Mouse (Mus musculus) testis, adult 2 months (tissue): ENCODE data around the gene Zfp444. TPM values are rescaled to one million over a fixed set of nuclear protein-coding genes. Genes with fewer than 3 reads are reported as not detected.
A peak's percentile ranks its signal among the peaks of the same experiment; 100 is the strongest.
"Not testable (repeated sequence)": the region's sequence is repeated elsewhere in the genome, so short reads cannot be mapped to it uniquely, and the experiment has no call there.

Source experiments
- H3K27ac ChIP-seq: fragments of 200-500 bp; 2 replicates; pipeline ENCODE4 v1.5.1; 2012; ENCODE audit warnings: low read depth, low read length; ENCODE audit not compliant: control insufficient read depth, insufficient read depth
- H3K27me3 ChIP-seq: fragments of 200-500 bp; 2 replicates; pipeline ENCODE4 v1.6.1; 2012; ENCODE audit warnings: mild to moderate bottlenecking, low read length, moderate library complexity; ENCODE audit not compliant: control insufficient read depth, insufficient read depth
- H3K36me3 ChIP-seq: fragments of 200-500 bp; 2 replicates; pipeline ENCODE4 v1.6.1; 2012; ENCODE audit warnings: mild to moderate bottlenecking, low read length; ENCODE audit not compliant: control insufficient read depth, insufficient read depth
- H3K4me1 ChIP-seq: fragments of 200-500 bp; 2 replicates; pipeline ENCODE4 v1.6.1; 2012; ENCODE audit warnings: low read length; ENCODE audit not compliant: control insufficient read depth, insufficient read depth
- H3K4me3 ChIP-seq: fragments of 200-500 bp; 2 replicates; pipeline ENCODE4 v1.5.1; 2012; ENCODE audit warnings: low read depth, mild to moderate bottlenecking, low read length, moderate library complexity, mixed read lengths; ENCODE audit not compliant: control insufficient read depth
- CTCF ChIP-seq: fragments of 200-500 bp; IDR thresholded peaks from 2 replicates; pipeline ENCODE4 v1.5.1; 2012; ENCODE audit warnings: low read depth, mild to moderate bottlenecking, inconsistent platforms, low read length, moderate library complexity; ENCODE audit not compliant: control insufficient read depth, insufficient read depth, insufficient replicate concordance
- POLR2A ChIP-seq: fragments of 200-500 bp; IDR thresholded peaks from 2 replicates; pipeline ENCODE4 v1.6.1; 2012; ENCODE audit warnings: low read depth, mild to moderate bottlenecking, inconsistent platforms, low read length, moderate library complexity; ENCODE audit not compliant: control insufficient read depth
- polyA plus RNA-seq: library from polyadenylated mRNA; depleted of rRNA; stranded (reverse); fragments of >200 nt; gene quantifications from 2 replicates; pipeline ENCODE4 v1.2.3, GENCODE M21; 2012

Gene Zfp444
- polyA plus RNA-seq, 1 experiment: 21.6 TPM

GRCm38 (mm10) chr7:6162172-6162571, 9.9 kb upstream of the Zfp444 start:
- H3K27me3 ChIP-seq: no peaks in the 10 kb centered on the region
- TF ChIP-seq CTCF (no peak), POLR2A (no peak)
- no peaks in the 10 kb centered on the region for H3K36me3 ChIP-seq
- H3K27ac ChIP-seq: no peak overlapping the region
- no peak overlapping the region for H3K4me3 ChIP-seq
- peaks cover 3% of the 10 kb centered on the region; the same call in 1 of the 2 replicates for H3K4me1 ChIP-seq

GRCm38 (mm10) chr7:6164671-6165070, 7.4 kb upstream of the Zfp444 start:
- Histone ChIP-seq H3K4me1 (0 out of 2 replicates have a peak, but pooled peaks cover 2% of the 10 kb centered on the region), H3K27ac (no peak overlapping the region; the same call in 1 of the 2 replicates), H3K27me3 (no peaks in the 10 kb centered on the region), H3K4me3 (no peak overlapping the region), H3K36me3 (no peaks in the 10 kb centered on the region)
- TF ChIP-seq POLR2A: no peak
- TF ChIP-seq CTCF: no peak

- Histone ChIP-seq H3K36me3 (no peaks in the 10 kb centered on the region), H3K4me1 (peaks cover 4% of the 10 kb centered on the region), H3K4me3 (peak overlapping the region; percentile 28), H3K27ac (no peak overlapping the region), H3K27me3 (no peaks in the 10 kb centered on the region)
- no peak for TF ChIP-seq CTCF
- TF ChIP-seq POLR2A: no peak
Observed at GRCm38 (mm10) chr7:6169403-6169802, 2.6 kb upstream of the Zfp444 start.

- Histone ChIP-seq H3K36me3 (no peaks in the 10 kb centered on the region), H3K27me3 (no peaks in the 10 kb centered on the region), H3K27ac (peak overlapping the region; percentile 57), H3K4me3 (peak overlapping the region; percentile 90), H3K4me1 (peaks cover 4% of the 10 kb centered on the region)
- TF ChIP-seq POLR2A (no peak), CTCF (no peak)
Observed at GRCm38 (mm10) chr7:6170391-6170790, 1.6 kb upstream of the Zfp444 start.

- Histone ChIP-seq H3K36me3 (no peaks in the 10 kb centered on the region), H3K4me1 (peaks cover 4% of the 10 kb centered on the region), H3K27me3 (no peaks in the 10 kb centered on the region), H3K27ac (peak overlapping the region; percentile 92; the same call in 1 of the 2 replicates), H3K4me3 (peak overlapping the region; percentile 90; the same call in 1 of the 2 replicates)
- no peak for TF ChIP-seq POLR2A
- TF ChIP-seq CTCF: no peak
Observed at GRCm38 (mm10) chr7:6170871-6171270, 1.2 kb upstream of the Zfp444 start.

GRCm38 (mm10) chr7:6171444-6172005, 501 bp upstream of the Zfp444 start:
- H3K4me3 ChIP-seq: peak overlapping the region; percentile 90
- TF ChIP-seq CTCF: peak; percentile 44; the same call in 1 of the 2 replicates
- 0 out of 2 replicates have a peak, but pooled peaks have one; percentile 33 for TF ChIP-seq POLR2A
- H3K4me1 ChIP-seq: peaks cover 4% of the 10 kb centered on the region
- H3K36me3 ChIP-seq: no peaks in the 10 kb centered on the region
- no peaks in the 10 kb centered on the region for H3K27me3 ChIP-seq
- H3K27ac ChIP-seq: peak overlapping the region; percentile 92

GRCm38 (mm10) chr7:6172674-6173244, 733 bp downstream of the Zfp444 start:
- peaks cover 4% of the 10 kb centered on the region for H3K4me1 ChIP-seq
- TF ChIP-seq POLR2A (no peak), CTCF (no peak)
- no peaks in the 10 kb centered on the region for H3K27me3 ChIP-seq
- peak overlapping the region; percentile 92 for H3K27ac ChIP-seq
- H3K36me3 ChIP-seq: no peaks in the 10 kb centered on the region
- H3K4me3 ChIP-seq: peak overlapping the region; percentile 90

- H3K36me3 ChIP-seq: no peaks in the 10 kb centered on the region
- no peaks in the 10 kb centered on the region for H3K27me3 ChIP-seq
- H3K4me3 ChIP-seq: no peak overlapping the region
- peaks cover 4% of the 10 kb centered on the region for H3K4me1 ChIP-seq
- TF ChIP-seq CTCF: no peak
- no peak for TF ChIP-seq POLR2A
- no peak overlapping the region for H3K27ac ChIP-seq
Observed at GRCm38 (mm10) chr7:6173872-6174271, 1.8 kb downstream of the Zfp444 start.

- H3K27ac ChIP-seq, H3K4me3 ChIP-seq, H3K4me1 ChIP-seq, H3K27me3 ChIP-seq, H3K36me3 ChIP-seq: not testable (repeated sequence)
Observed at GRCm38 (mm10) chr7:6174365-6174987, 2.5 kb downstream of the Zfp444 start.
